Mouse (Mus musculus) midbrain, embryonic 14.5 days (tissue): ENCODE results near the gene Zfp648. TPM values are rescaled to one million over a fixed set of nuclear protein-coding genes. Genes with fewer than 3 reads are reported as not detected.

Experiments
- ATAC-seq: fragments of 200-750 bp; cut with Nextera tagmentation; 2 replicates; pipeline ENCODE4 v1.8.0; 2017; ENCODE audit warnings: moderate number of reproducible peaks, moderate library complexity; ENCODE audit not compliant: low FRiP score, low TSS enrichment
- DNase-seq: peaks from one replicate; pipeline ENCODE4 v3.0.0-alpha.2; 2015
- H3K27ac ChIP-seq: fragments of 300-500 bp; sonication (generic); replicated peaks from 2 replicates; pipeline ENCODE4 v1.5.1; 2014; ENCODE audit warnings: mild to moderate bottlenecking, low read depth, low read length, moderate library complexity
- H3K27me3 ChIP-seq: fragments of 300-500 bp; sonication (generic); 2 replicates; pipeline ENCODE4 v1.6.1; 2014; ENCODE audit warnings: low read length, control low read depth, mixed read lengths; ENCODE audit not compliant: control insufficient read depth, insufficient read depth
- H3K36me3 ChIP-seq: fragments of 300-500 bp; sonication (generic); 2 replicates; pipeline ENCODE4 v1.6.1; 2014; ENCODE audit warnings: low read length, control low read depth; ENCODE audit not compliant: control insufficient read depth, insufficient read depth
- H3K4me1 ChIP-seq: fragments of 300-500 bp; sonication (generic); 2 replicates; pipeline ENCODE4 v1.6.1; 2014; ENCODE audit warnings: mild to moderate bottlenecking, antibody characterized with exemption, low read length, control low read depth; ENCODE audit not compliant: control insufficient read depth, insufficient read depth
- H3K4me2 ChIP-seq: fragments of 300-500 bp; sonication (generic); 2 replicates; pipeline ENCODE4 v1.6.1; 2014; ENCODE audit warnings: mild to moderate bottlenecking, low read length, moderate library complexity
- H3K4me3 ChIP-seq: fragments of 300-500 bp; sonication (generic); replicated peaks from 2 replicates; pipeline ENCODE4 v1.5.1; 2014; ENCODE audit warnings: low read depth, low read length
- H3K9ac ChIP-seq: fragments of 300-500 bp; sonication (generic); replicated peaks from 2 replicates; pipeline ENCODE4 v1.6.1; 2014; ENCODE audit warnings: mild to moderate bottlenecking, low read length, moderate library complexity
- H3K9me3 ChIP-seq: fragments of 300-500 bp; sonication (generic); 2 replicates; pipeline ENCODE4 v1.6.1; 2016; ENCODE audit warnings: low read length, control low read depth, mixed read lengths; ENCODE audit not compliant: control insufficient read depth
- WGBS: fragments of 180-500 bp; shearing (Covaris S2); extraction: QIAGEN DNeasy Blood & Tissue Kit; methylation state at CpG from one replicate; pipeline ENCODE4 v1.1.7; 2014; 5-methylcytosine and 5-hydroxymethylcytosine counted together
- polyA plus RNA-seq: library from polyadenylated mRNA; unstranded; fragments of >200 nt; fragmentation: Nextera tagmentation; extraction: Ambion mirVana; gene quantifications from 2 replicates; pipeline ENCODE4 v1.2.1, GENCODE M21; 2014

Gene Zfp648
- polyA plus RNA-seq, 1 experiment from 2014 or later, result 0.36 TPM

DNA sequence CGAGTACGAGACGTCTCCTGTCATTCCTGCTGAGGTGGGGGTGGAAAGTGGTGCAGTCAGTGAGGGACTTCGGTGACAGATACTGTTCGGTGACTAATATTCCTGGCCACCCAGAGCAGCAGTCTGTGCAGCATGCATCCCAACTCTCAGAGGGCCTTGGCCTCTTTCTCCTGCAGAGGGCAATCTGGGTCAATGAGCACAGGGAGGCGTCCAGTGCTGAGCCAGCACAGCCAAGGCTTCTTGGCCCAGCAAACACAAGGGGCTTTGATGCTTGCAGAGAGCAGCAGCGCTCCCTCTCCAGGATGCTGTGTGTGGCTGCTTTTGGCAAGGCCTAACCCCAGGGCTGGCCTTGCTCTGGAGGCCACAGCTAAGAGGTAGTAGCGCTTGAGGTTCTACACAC, 1.6 kb downstream of the Zfp648 start:
- DNase-seq (peak; percentile 28), ATAC-seq (no peak)
- no peak overlapping the region for H3K4me2 ChIP-seq

DNA sequence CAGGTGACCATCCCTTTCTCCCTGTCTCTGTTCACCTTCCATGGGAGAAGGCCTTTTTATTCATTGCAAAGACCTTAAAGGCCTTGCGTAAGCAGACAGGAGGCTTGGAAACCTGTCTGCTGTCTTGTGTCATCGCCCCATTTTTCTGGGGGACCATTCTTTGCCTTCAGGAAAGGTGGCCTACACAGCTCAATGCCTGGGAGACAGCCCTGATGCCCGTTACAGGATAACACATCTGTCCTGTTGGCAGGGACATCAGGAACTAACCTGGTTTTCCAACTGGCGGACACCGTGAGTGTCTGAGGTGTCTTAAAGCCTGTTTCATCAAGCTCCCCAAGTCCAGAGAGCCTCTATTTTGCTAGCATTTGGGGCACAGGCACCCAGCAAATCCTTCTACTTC, 2.4 kb downstream of the Zfp648 start:
- no peak for ATAC-seq
- Histone ChIP-seq H3K27ac (no peak overlapping the region), H3K4me2 (no peak overlapping the region), H3K9me3 (no peaks in the 10 kb centered on the region), H3K9ac (no peak overlapping the region), H3K36me3 (no peaks in the 10 kb centered on the region), H3K4me1 (0 out of 2 replicates have a peak, but pooled peaks cover 3% of the 10 kb centered on the region), H3K4me3 (no peak overlapping the region), H3K27me3 (peaks cover 27% of the 10 kb centered on the region)
- WGBS, result 90% methylated on average over 5 of the region's 5 CpGs
- DNase-seq, result no peak

More for the DNA sequence above, 1.6 kb downstream of the Zfp648 start:
- Histone ChIP-seq H3K27ac (no peak overlapping the region), H3K4me3 (no peak overlapping the region), H3K9ac (no peak overlapping the region), H3K9me3 (no peaks in the 10 kb centered on the region), H3K4me1 (0 out of 2 replicates have a peak, but pooled peaks cover 3% of the 10 kb centered on the region), H3K27me3 (peaks cover 27% of the 10 kb centered on the region), H3K36me3 (no peaks in the 10 kb centered on the region)
- WGBS, result 55% methylated on average over 8 of the region's 8 CpGs

DNA sequence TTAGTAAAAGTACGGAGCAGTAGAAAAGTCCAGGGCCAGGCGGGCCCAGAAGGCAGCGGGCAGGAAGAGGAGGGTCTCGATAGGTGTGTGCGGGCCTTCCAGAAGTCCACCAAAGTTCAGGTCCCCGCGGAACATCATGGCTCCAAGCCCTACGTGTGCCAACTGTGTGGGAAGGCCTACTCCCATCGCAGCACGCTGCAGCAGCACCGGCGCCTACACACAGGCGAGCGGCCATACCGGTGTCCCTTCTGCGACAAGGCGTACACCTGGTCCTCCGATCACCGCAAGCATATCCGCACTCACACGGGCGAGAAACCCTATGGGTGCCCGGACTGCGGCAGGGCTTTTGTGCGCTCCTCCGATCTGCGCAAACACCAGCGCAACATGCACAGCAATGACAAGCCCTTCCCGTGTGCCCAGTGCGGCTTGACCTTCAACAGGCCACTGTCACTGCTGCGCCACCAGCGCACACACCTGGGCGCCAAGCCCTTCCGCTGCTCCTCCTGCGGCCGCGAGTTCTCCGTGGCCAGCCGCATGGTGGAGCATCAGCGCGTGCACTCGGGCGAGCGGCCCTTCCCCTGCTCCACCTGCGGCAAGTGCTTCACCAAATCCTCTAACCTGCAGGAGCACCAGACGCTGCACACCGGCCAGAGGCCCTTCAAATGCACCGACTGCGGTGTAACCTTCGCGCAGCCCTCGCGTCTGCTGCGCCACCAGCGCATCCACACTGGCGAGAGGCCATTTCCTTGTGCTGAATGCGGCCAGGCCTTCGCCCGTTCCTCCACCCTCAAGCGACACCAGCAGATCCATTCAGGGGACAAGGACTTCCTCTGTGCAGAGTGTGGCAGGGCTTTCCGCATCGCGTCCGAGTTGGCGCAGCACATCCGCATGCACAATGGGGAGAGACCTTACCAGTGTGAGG, 3.9 kb downstream of the Zfp648 start:
- 10% methylated on average over 66 of the region's 66 CpGs for WGBS
- ATAC-seq, result peak; percentile 46; the same call in 1 of the 2 replicates
- H3K36me3 ChIP-seq, result no peaks in the 10 kb centered on the region
- H3K9me3 ChIP-seq, result no peaks in the 10 kb centered on the region
- peak overlapping the region; percentile 50 for H3K9ac ChIP-seq
- H3K4me1 ChIP-seq, result 0 out of 2 replicates have a peak, but pooled peaks cover 3% of the 10 kb centered on the region
- H3K4me3 ChIP-seq, result peak overlapping the region; percentile 35
- DNase-seq, result peak; percentile 62
- H3K27me3 ChIP-seq, result peaks cover 27% of the 10 kb centered on the region
- H3K27ac ChIP-seq, result no peak overlapping the region
- H3K4me2 ChIP-seq, result peak overlapping the region; percentile 67

- no peak overlapping the region for H3K4me2 ChIP-seq
- DNase-seq, result no peak
- H3K9ac ChIP-seq, result no peak overlapping the region
- H3K9me3 ChIP-seq, result no peaks in the 10 kb centered on the region
- H3K4me1 ChIP-seq, result no peaks in the 10 kb centered on the region
- H3K4me3 ChIP-seq, result no peak overlapping the region
- ATAC-seq, result no peak
- no peak overlapping the region for H3K27ac ChIP-seq
- 89% methylated on average over 2 of the region's 2 CpGs for whole genome bisulfite sequencing
- no peaks in the 10 kb centered on the region for H3K27me3 ChIP-seq
- no peaks in the 10 kb centered on the region for H3K36me3 ChIP-seq
These were observed 19.0 kb downstream of the Zfp648 start for GRCm38 (mm10) chr1:154219991-154220390.

GRCm38 (mm10) chr1:154220566-154220965, 19.6 kb downstream of the Zfp648 start:
- Histone ChIP-seq H3K4me2 (no peak overlapping the region), H3K36me3 (no peaks in the 10 kb centered on the region), H3K27me3 (no peaks in the 10 kb centered on the region), H3K9me3 (no peaks in the 10 kb centered on the region), H3K4me3 (no peak overlapping the region), H3K4me1 (no peaks in the 10 kb centered on the region), H3K27ac (no peak overlapping the region), H3K9ac (no peak overlapping the region)
- no peak for DNase-seq
- 93% methylated on average over 3 of the region's 3 CpGs for WGBS
- no peak for ATAC-seq

- Histone ChIP-seq H3K4me2 (no peak overlapping the region), H3K4me1 (no peaks in the 10 kb centered on the region), H3K9me3 (no peaks in the 10 kb centered on the region), H3K27me3 (no peaks in the 10 kb centered on the region), H3K36me3 (no peaks in the 10 kb centered on the region), H3K27ac (no peak overlapping the region), H3K4me3 (no peak overlapping the region), H3K9ac (no peak overlapping the region)
- 0% methylated on average over 1 of the region's 1 CpGs for WGBS
- ATAC-seq, result peak; percentile 55; the same call in 1 of the 2 replicates
- peak; percentile 78 for DNase-seq
These were observed 22.8 kb downstream of the Zfp648 start for GRCm38 (mm10) chr1:154223807-154224207.

- H3K9ac ChIP-seq, result no peak overlapping the region
- no peaks in the 10 kb centered on the region for H3K4me1 ChIP-seq
- H3K27me3 ChIP-seq, result no peaks in the 10 kb centered on the region
- H3K9me3 ChIP-seq, result no peaks in the 10 kb centered on the region
- no peak for DNase-seq
- H3K36me3 ChIP-seq, result no peaks in the 10 kb centered on the region
- H3K4me3 ChIP-seq, result no peak overlapping the region
- H3K27ac ChIP-seq, result no peak overlapping the region
- no peak overlapping the region for H3K4me2 ChIP-seq
- WGBS, result 89% methylated on average over 4 of the region's 4 CpGs
- no peak for ATAC-seq
These were observed 31.6 kb downstream of the Zfp648 start for GRCm38 (mm10) chr1:154232594-154232993.

GRCm38 (mm10) chr1:154233033-154233432, 32.0 kb downstream of the Zfp648 start:
- no peaks in the 10 kb centered on the region for H3K27me3 ChIP-seq
- DNase-seq (no peak), ATAC-seq (no peak)
- WGBS, result 84% methylated on average over 6 of the region's 6 CpGs
- no peak overlapping the region for H3K4me3 ChIP-seq
- no peaks in the 10 kb centered on the region for H3K9me3 ChIP-seq
- H3K36me3 ChIP-seq, result no peaks in the 10 kb centered on the region
- H3K27ac ChIP-seq, result no peak overlapping the region
- no peaks in the 10 kb centered on the region for H3K4me1 ChIP-seq
- no peak overlapping the region for H3K9ac ChIP-seq
- no peak overlapping the region for H3K4me2 ChIP-seq

- Histone ChIP-seq H3K9ac (no peak overlapping the region), H3K4me2 (no peak overlapping the region), H3K27me3 (no peaks in the 10 kb centered on the region), H3K36me3 (no peaks in the 10 kb centered on the region), H3K4me1 (no peaks in the 10 kb centered on the region), H3K9me3 (no peaks in the 10 kb centered on the region), H3K27ac (no peak overlapping the region), H3K4me3 (no peak overlapping the region)
- DNase-seq (no peak), ATAC-seq (no peak)
- WGBS, result 91% methylated on average over 9 of the region's 9 CpGs
These were observed 33.8 kb downstream of the Zfp648 start for GRCm38 (mm10) chr1:154234814-154235213.
